Mouse (Mus musculus) brain, embryonic 14.5 days (tissue): ENCODE measurements around the gene Dnmt3a.

Source experiments
- CTCF ChIP-seq: fragments of 200-500 bp; IDR thresholded peaks from 2 replicates; pipeline ENCODE4 v1.5.1; 2012; ENCODE audit warnings: inconsistent platforms, mild to moderate bottlenecking, moderate library complexity, borderline replicate concordance; ENCODE audit not compliant: insufficient read depth, insufficient read length; ENCODE audit errors: extremely low read depth
- POLR2A ChIP-seq: fragments of 200-500 bp; IDR thresholded peaks from 2 replicates; pipeline ENCODE4 v1.6.1; 2012; ENCODE audit warnings: mild to moderate bottlenecking, inconsistent platforms, borderline replicate concordance; ENCODE audit not compliant: poor library complexity, insufficient read depth, insufficient read length, severe bottlenecking; ENCODE audit errors: extremely low read depth

- TF ChIP-seq POLR2A (no peak), CTCF (no peak)
Observed at GRCm38 (mm10) chr12:3906308-3906707, 100.5 kb downstream of the Dnmt3a start.
